Mouse (Mus musculus) ovary, adult 18-20 months (tissue): ENCODE results near the gene Adamts4.

ENCODE experiments used
- DNase-seq: peaks from one replicate; pipeline ENCODE4 v3.0.0; 2022; ENCODE audit warnings: low spot score, mixed read lengths

Adamts4 gene

GRCm38 (mm10) chr1:171249913-171250600 lies at the start of gene Adamts4:
TSS of gene Adamts4 (plus strand) at chr1:171250421.
- no peak for DNase-seq

DNA sequence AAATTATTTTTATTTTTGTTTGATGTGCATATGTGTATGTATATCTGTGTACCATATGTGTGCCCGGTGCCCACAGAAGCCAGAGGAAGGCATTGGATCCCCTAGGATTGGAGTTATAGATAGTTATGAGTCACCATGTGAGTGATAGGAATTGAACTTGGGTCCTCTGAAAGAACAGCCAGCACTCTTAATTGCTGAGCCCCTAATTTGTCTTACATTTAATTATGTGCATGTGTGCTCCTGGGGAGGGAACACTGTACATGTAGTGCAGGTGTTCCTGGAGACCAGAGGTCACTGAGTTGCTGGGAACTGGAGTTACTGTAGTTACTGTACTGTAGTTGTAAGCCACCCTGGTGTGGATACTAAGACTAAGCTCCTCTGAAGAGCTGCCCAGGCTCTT lies 49.5 kb upstream of the Adamts4 start:
- no peak for DNase-seq

- DNase-seq: no peak
These were observed 46.6 kb upstream of the Adamts4 start for GRCm38 (mm10) chr1:171203471-171204248.

DNA sequence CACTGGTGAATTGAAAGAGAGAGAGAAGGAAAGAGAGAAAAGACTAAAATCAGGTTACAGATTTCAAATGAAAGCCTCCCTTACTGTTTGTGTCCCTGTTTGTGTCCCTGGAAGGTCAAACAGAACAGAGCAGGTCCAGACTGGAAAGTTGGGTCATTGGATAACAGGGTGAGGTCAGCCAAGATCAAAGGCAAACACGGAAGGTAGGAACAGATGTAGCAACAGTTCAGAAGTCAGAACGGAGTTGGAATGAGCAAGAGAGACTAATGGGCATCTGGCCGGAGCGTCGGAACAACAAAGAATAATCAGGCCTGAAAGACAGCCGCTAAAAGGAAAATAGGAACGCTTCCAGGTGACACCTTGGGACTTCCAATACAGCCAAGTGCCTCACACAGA lies 46.0 kb upstream of the Adamts4 start:
- DNase-seq: no peak

DNA sequence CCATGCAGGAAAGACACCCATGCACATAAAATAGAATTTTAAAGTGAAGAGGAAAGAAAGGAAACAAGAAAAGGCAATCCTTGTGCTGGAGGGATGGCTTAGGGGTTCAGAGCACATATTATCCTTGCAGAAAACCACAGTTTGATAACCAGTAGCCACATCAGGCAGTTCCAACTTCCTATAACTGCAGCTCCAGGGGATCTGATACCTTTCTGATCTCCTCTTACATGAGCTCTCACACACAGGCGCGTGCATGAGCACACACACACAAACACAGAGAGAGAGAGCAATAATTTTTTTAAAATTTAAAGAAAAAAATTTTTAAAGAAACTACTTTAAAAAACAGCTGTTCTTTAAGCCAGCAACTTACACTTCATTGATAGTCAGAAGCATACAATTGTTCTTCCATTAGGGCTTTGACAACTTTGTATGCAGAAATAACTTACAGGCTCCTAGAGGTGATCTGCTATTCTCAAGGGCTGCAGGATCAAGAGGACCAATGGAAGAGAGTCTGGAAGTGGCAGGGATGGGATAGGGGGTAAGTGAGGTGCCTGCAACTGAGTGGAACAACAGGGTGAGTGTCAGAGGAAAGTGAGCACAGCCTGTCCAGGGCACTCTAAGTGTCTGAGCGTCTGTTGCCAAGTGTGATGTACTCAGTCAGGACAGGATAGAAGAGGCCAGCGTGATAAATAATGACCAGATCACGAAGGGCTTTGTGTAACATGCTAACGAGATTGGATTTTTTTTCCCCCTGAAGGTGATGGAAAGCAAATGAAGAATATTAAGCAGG lies 44.3 kb upstream of the Adamts4 start:
- no peak for DNase-seq

- no peak for DNase-seq
These were observed 40.8 kb upstream of the Adamts4 start for GRCm38 (mm10) chr1:171209409-171209808.

GRCm38 (mm10) chr1:171212854-171213253 lies 37.4 kb upstream of the Adamts4 start:
- DNase-seq: no peak

DNA sequence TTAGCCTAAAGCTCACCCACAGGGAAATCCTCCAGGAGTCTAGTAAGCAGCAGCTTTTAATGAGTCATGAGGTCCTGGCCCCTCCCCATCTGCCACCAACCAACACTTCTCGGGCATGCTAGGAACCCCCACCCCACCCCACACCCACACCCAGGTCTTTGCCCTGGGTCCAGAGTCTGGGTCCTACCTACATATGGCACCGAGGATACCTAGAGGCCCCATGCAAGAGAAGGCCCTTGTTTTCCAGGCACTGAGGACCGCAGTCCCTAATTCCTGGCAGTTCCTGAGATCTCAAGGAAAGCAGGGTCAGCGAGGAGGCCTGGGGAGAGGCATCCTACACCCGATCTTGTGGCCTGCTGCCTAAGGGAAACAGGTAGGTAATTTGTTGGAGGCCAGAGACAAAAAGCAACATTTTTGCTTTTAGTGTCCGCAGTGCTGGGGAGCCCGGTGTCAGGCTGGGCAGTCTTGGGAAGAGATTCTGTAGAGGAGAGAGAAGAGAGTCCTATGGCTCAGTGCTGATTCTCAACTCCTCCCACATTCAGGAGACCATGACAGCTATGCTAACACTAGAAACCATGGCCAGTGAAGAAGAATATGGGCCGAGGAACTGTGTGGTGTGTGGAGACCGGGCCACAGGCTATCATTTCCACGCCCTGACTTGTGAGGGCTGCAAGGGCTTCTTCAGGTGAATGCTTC lies 36.3 kb upstream of the Adamts4 start, which contains the start of gene Nr1i3:
TSS of gene Nr1i3 (plus strand) at position 170 of the 696 bp plus-strand sequence.
- no peak for DNase-seq

- DNase-seq: no peak
These were observed 33.8 kb upstream of the Adamts4 start for GRCm38 (mm10) chr1:171216241-171216955.

DNA sequence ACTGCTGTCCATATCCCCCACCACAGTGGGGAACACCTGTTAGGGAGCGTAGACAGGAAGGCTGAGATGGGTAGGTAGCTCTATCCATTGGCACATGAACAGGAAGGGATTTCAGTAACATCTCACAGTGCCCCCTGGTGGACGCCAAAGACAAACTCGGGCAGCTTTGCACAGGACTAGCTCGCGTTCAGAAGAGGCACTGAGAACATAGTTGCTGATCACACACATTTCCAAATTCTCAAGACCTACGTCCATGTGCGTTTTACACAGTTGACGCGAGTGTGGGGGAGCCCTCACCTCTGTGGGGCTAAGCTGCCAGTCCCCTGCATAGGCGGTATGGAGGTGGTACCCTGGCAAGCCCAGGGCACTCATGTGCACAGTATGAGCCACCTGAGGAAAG lies 29.4 kb upstream of the Adamts4 start:
- peak; percentile 61 for DNase-seq

DNA sequence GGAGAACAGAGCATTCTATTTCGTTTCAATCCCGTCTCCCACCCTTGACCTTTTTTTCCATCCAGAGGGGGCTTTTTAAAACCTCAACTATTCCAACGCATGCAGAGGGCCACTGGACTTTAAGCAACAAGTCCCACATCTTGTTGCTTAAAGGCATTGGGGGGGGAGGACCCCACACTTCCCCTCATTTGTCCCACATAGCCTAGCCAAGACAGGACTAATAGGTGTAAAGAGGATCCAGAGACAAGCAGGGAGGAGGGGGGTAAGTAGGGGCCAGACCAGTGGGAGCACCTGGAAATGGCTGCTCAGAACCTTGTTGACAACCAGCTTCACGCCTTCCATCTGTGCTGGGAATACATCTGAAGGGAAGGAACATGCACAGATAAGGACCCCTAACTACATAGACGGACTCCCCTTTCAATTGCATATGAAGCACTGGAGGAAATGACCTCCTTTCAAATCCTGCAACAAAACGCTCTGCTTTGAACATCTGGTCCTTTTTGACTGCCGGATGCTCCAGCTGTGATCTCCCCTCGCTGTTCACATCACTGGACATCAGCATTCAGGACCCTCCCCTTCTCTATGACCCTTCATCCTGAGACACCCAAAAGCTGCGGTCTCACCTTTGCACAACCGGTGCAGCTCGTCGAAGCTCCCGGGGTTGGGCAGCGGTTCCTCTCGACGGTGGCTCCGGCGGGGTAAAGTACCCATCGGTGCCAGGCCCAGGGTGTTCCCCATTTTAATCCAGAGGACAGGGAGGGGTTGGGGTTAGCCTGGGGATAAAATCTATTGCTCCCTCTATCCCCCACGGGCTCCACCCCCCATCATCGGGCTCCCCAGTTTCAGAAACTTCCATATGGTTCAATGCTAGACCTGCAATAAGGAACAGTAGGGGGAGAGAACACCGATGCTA lies 28.7 kb upstream of the Adamts4 start:
- DNase-seq: no peak

- DNase-seq: peak; percentile 98
These were observed 27.7 kb upstream of the Adamts4 start, which contains the start of gene Tomm40l for GRCm38 (mm10) chr1:171222238-171223155. TSS of gene Tomm40l (minus strand) at chr1:171222514.

GRCm38 (mm10) chr1:171223168-171223567 lies 27.1 kb upstream of the Adamts4 start:
- DNase-seq: no peak

GRCm38 (mm10) chr1:171223796-171224195 lies 26.4 kb upstream of the Adamts4 start:
- no peak for DNase-seq

DNA sequence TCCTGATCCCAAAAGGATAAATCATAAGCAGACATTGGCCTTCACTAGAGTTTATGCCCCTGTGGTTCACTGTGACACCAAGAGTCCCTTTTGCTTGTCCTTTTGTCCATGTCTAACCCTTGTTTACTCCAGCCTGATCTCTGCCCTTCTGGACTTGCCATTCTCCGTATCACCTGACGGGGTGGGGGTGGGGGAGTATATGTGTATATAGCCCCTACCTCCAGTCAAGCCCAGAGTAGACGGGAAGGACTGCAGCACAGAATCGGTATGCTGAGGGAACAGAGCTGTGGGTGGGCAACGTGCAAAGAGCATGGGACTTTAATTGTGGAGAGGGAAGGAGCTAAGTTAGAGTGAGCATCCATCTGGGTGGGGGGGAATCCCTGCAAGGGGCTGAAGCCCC lies 25.4 kb upstream of the Adamts4 start, which contains the start of gene Apoa2:
TSS of gene Apoa2 (plus strand) at position 198 of the 400 bp plus-strand sequence.
- no peak for DNase-seq

GRCm38 (mm10) chr1:171226780-171227179 lies 23.4 kb upstream of the Adamts4 start:
- no peak for DNase-seq

- no peak for DNase-seq
These were observed 22.3 kb upstream of the Adamts4 start for GRCm38 (mm10) chr1:171227879-171228278.

DNA sequence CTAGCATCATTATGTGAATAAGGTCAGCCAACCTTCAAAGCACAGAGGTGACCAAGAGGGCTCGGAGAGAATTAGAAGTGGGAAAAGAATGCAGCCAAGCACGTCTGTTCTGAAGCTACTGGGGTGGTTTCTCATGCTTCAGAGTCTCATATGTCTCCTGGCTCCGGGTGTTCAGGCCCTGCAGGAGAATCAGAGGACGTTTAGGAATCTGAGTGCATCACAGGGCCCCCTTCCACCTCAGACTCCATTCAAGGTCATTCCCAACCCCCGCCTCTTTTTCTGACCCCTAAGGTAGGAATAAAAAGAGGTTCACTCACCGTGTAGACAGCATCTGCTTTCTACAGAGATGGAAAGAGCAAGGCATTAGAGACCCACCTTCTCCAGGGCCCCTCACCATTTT lies 20.5 kb upstream of the Adamts4 start:
- no peak for DNase-seq

- no peak for DNase-seq
These were observed 20.0 kb upstream of the Adamts4 start for GRCm38 (mm10) chr1:171230215-171230614.
